Mouse (Mus musculus): ENCODE data around the gene Stx18. TPM values are rescaled to one million over a fixed set of nuclear protein-coding genes. Genes with fewer than 3 reads are reported as not detected.

The Stx18 gene
- polyA plus RNA-seq, 1 experiment from 2014 or later = 27.4 TPM

- H3K27ac ChIP-seq = no peak overlapping the region
- no peak overlapping the region for H3K4me3 ChIP-seq
- ATAC-seq (replicated peaks; ENCODE audit: insufficient number of reproducible peaks, insufficient read depth, low FRiP score, low read depth) = no peak
- WGBS = 84% methylated on average over 1 of the region's 1 CpGs
- no peaks in the 10 kb centered on the region for H3K9me3 ChIP-seq (replicated peaks)
- H3K9ac ChIP-seq = no peak overlapping the region
- H3K4me2 ChIP-seq = no peak overlapping the region
- no peaks in the 10 kb centered on the region for H3K36me3 ChIP-seq
- H3K27me3 ChIP-seq = no peaks in the 10 kb centered on the region
- peaks cover 3% of the 10 kb centered on the region for H3K4me1 ChIP-seq (replicated peaks)
These were observed 41.9 kb downstream of the Stx18 start for GRCm38 (mm10) chr5:38080472-38080871.

- Histone ChIP-seq H3K36me3 (no peaks in the 10 kb centered on the region), H3K27ac (no peak overlapping the region), H3K4me3 (no peak overlapping the region), H3K9ac (no peak overlapping the region), H3K4me2 (no peak overlapping the region), H3K9me3 (replicated peaks) (no peaks in the 10 kb centered on the region), H3K27me3 (no peaks in the 10 kb centered on the region), H3K4me1 (replicated peaks) (peaks cover 7% of the 10 kb centered on the region)
- WGBS = 75% methylated on average over 3 of the region's 3 CpGs
- no peak for ATAC-seq (replicated peaks; ENCODE audit: insufficient number of reproducible peaks, insufficient read depth, low FRiP score, low read depth)
These were observed 44.0 kb downstream of the Stx18 start for GRCm38 (mm10) chr5:38082589-38082988.

- H3K4me1 ChIP-seq (replicated peaks) = peaks cover 7% of the 10 kb centered on the region
- no peaks in the 10 kb centered on the region for H3K9me3 ChIP-seq (replicated peaks)
- H3K4me2 ChIP-seq = no peak overlapping the region
- H3K4me3 ChIP-seq = no peak overlapping the region
- 86% methylated on average over 5 of the region's 5 CpGs for WGBS
- H3K27ac ChIP-seq = no peak overlapping the region
- H3K9ac ChIP-seq = no peak overlapping the region
- no peak for ATAC-seq (replicated peaks; ENCODE audit: insufficient number of reproducible peaks, insufficient read depth, low FRiP score, low read depth)
- H3K36me3 ChIP-seq = no peaks in the 10 kb centered on the region
- H3K27me3 ChIP-seq = no peaks in the 10 kb centered on the region
These were observed 44.8 kb downstream of the Stx18 start for GRCm38 (mm10) chr5:38083362-38083761.

- Histone ChIP-seq H3K36me3 (no peaks in the 10 kb centered on the region), H3K27ac (no peak overlapping the region), H3K4me2 (no peak overlapping the region), H3K4me3 (no peak overlapping the region), H3K9ac (no peak overlapping the region), H3K27me3 (no peaks in the 10 kb centered on the region), H3K4me1 (replicated peaks) (peaks cover 7% of the 10 kb centered on the region), H3K9me3 (replicated peaks) (no peaks in the 10 kb centered on the region)
- WGBS = 60% methylated on average over 8 of the region's 8 CpGs
- no peak for ATAC-seq (replicated peaks; ENCODE audit: insufficient number of reproducible peaks, insufficient read depth, low FRiP score, low read depth)
These were observed 46.1 kb downstream of the Stx18 start for GRCm38 (mm10) chr5:38084616-38085015.

- no peak overlapping the region for H3K4me2 ChIP-seq
- H3K27ac ChIP-seq = no peak overlapping the region
- no peak overlapping the region for H3K9ac ChIP-seq
- H3K27me3 ChIP-seq = no peaks in the 10 kb centered on the region
- H3K4me1 ChIP-seq (replicated peaks) = peaks cover 7% of the 10 kb centered on the region
- H3K9me3 ChIP-seq (replicated peaks) = no peaks in the 10 kb centered on the region
- H3K36me3 ChIP-seq = no peaks in the 10 kb centered on the region
- H3K4me3 ChIP-seq = no peak overlapping the region
- no peak for ATAC-seq (replicated peaks; ENCODE audit: insufficient number of reproducible peaks, insufficient read depth, low FRiP score, low read depth)
- 18% methylated on average over 10 of the region's 10 CpGs for WGBS
These were observed 47.2 kb downstream of the Stx18 start for GRCm38 (mm10) chr5:38085561-38086392.

DNA sequence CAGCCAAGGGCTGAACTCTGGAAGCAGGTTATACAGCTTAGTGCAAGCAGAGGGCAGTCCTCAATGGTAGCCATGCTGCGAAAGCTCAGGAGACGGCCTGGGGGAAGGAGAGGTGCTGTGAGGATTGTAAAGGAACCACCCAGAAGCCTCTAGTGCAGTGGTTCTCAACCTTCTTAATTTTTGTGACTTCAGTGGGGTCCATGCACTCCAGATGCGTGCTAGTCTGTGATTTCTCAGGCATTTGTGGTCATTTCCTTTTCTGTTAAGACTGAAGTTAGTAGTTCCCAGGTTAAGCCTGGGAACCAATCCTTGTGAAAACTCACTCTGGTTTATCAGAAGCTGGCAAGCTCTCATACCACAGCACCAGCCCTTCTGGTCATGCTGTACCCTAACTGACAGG, 51.6 kb downstream of the Stx18 start:
- H3K4me3 ChIP-seq = no peak overlapping the region
- no peaks in the 10 kb centered on the region for H3K36me3 ChIP-seq
- 84% methylated on average over 3 of the region's 3 CpGs for WGBS
- H3K4me2 ChIP-seq = no peak overlapping the region
- peaks cover 6% of the 10 kb centered on the region for H3K4me1 ChIP-seq (replicated peaks)
- no peak for ATAC-seq (replicated peaks; ENCODE audit: insufficient number of reproducible peaks, insufficient read depth, low FRiP score, low read depth)
- H3K9me3 ChIP-seq (replicated peaks) = no peaks in the 10 kb centered on the region
- no peak overlapping the region for H3K9ac ChIP-seq
- H3K27ac ChIP-seq = no peak overlapping the region
- H3K27me3 ChIP-seq = no peaks in the 10 kb centered on the region

GRCm38 (mm10) chr5:38090581-38090980, 52.0 kb downstream of the Stx18 start:
- Histone ChIP-seq H3K4me1 (replicated peaks) (peaks cover 3% of the 10 kb centered on the region), H3K4me3 (no peak overlapping the region), H3K9me3 (replicated peaks) (no peaks in the 10 kb centered on the region), H3K27ac (no peak overlapping the region), H3K36me3 (no peaks in the 10 kb centered on the region), H3K4me2 (no peak overlapping the region), H3K27me3 (no peaks in the 10 kb centered on the region), H3K9ac (no peak overlapping the region)
- WGBS = 64% methylated on average over 3 of the region's 3 CpGs
- no peak for ATAC-seq (replicated peaks; ENCODE audit: insufficient number of reproducible peaks, insufficient read depth, low FRiP score, low read depth)

- no peak overlapping the region for H3K4me3 ChIP-seq
- H3K36me3 ChIP-seq = no peaks in the 10 kb centered on the region
- no peak for ATAC-seq (replicated peaks; ENCODE audit: insufficient number of reproducible peaks, insufficient read depth, low FRiP score, low read depth)
- WGBS = 64% methylated on average over 8 of the region's 8 CpGs
- H3K27me3 ChIP-seq = no peaks in the 10 kb centered on the region
- H3K9me3 ChIP-seq (replicated peaks) = no peaks in the 10 kb centered on the region
- H3K27ac ChIP-seq = no peak overlapping the region
- H3K4me2 ChIP-seq = no peak overlapping the region
- no peaks in the 10 kb centered on the region for H3K4me1 ChIP-seq (replicated peaks)
- H3K9ac ChIP-seq = no peak overlapping the region
These were observed 52.8 kb downstream of the Stx18 start for GRCm38 (mm10) chr5:38091046-38091965.

- 58% methylated on average over 2 of the region's 2 CpGs for WGBS
- Histone ChIP-seq H3K36me3 (no peaks in the 10 kb centered on the region), H3K4me1 (replicated peaks) (no peaks in the 10 kb centered on the region), H3K9ac (no peak overlapping the region), H3K4me2 (no peak overlapping the region), H3K4me3 (no peak overlapping the region), H3K27ac (no peak overlapping the region), H3K9me3 (replicated peaks) (no peaks in the 10 kb centered on the region), H3K27me3 (no peaks in the 10 kb centered on the region)
- no peak for ATAC-seq (replicated peaks; ENCODE audit: insufficient number of reproducible peaks, insufficient read depth, low FRiP score, low read depth)
These were observed 53.4 kb downstream of the Stx18 start for GRCm38 (mm10) chr5:38091966-38092304.

- H3K4me2 ChIP-seq = no peak overlapping the region
- no peaks in the 10 kb centered on the region for H3K27me3 ChIP-seq
- no peak overlapping the region for H3K27ac ChIP-seq
- H3K4me1 ChIP-seq (replicated peaks) = no peaks in the 10 kb centered on the region
- WGBS = 83% methylated on average over 2 of the region's 2 CpGs
- no peak overlapping the region for H3K9ac ChIP-seq
- no peak for ATAC-seq (replicated peaks; ENCODE audit: insufficient number of reproducible peaks, insufficient read depth, low FRiP score, low read depth)
- no peaks in the 10 kb centered on the region for H3K9me3 ChIP-seq (replicated peaks)
- H3K36me3 ChIP-seq = no peaks in the 10 kb centered on the region
- H3K4me3 ChIP-seq = no peak overlapping the region
These were observed 55.8 kb downstream of the Stx18 start for GRCm38 (mm10) chr5:38094331-38094730.

- Histone ChIP-seq H3K27ac (no peak overlapping the region), H3K9ac (no peak overlapping the region), H3K27me3 (no peaks in the 10 kb centered on the region), H3K4me3 (no peak overlapping the region), H3K36me3 (no peaks in the 10 kb centered on the region), H3K9me3 (replicated peaks) (no peaks in the 10 kb centered on the region), H3K4me1 (replicated peaks) (no peaks in the 10 kb centered on the region), H3K4me2 (no peak overlapping the region)
- ATAC-seq (replicated peaks; ENCODE audit: insufficient number of reproducible peaks, insufficient read depth, low FRiP score, low read depth) = no peak
- 69% methylated on average over 4 of the region's 4 CpGs for WGBS
These were observed 59.1 kb downstream of the Stx18 start for GRCm38 (mm10) chr5:38097501-38098093.

Measured in heart, embryonic 15.5 days (tissue).